Mouse (Mus musculus) embryonic facial prominence, embryonic 12.5 days (tissue): Measurements from ENCODE around the gene Tead3. TPM values are rescaled to one million over a fixed set of nuclear protein-coding genes. Genes with fewer than 3 reads are reported as not detected.

Source experiments
- ATAC-seq: fragments of 200-750 bp; cut with Nextera tagmentation; 2 replicates; pipeline ENCODE4 v1.8.0; 2017; ENCODE audit not compliant: insufficient number of reproducible peaks, insufficient read depth, low FRiP score, low TSS enrichment
- H3K27ac ChIP-seq: fragments of 300-500 bp; sonication (generic); 2 replicates; pipeline ENCODE4 v1.5.1; 2016; ENCODE audit warnings: mild to moderate bottlenecking
- H3K27me3 ChIP-seq: fragments of 300-500 bp; sonication (generic); 2 replicates; pipeline ENCODE4 v1.6.1; 2016; ENCODE audit warnings: mild to moderate bottlenecking, moderate library complexity
- H3K36me3 ChIP-seq: fragments of 300-500 bp; sonication (generic); 2 replicates; pipeline ENCODE4 v1.6.1; 2016; ENCODE audit warnings: mild to moderate bottlenecking
- H3K4me1 ChIP-seq: fragments of 300-500 bp; sonication (generic); 2 replicates; pipeline ENCODE4 v1.6.1; 2016
- H3K4me2 ChIP-seq: fragments of 300-500 bp; sonication (generic); replicated peaks from 2 replicates; pipeline ENCODE4 v1.6.1; 2016; ENCODE audit warnings: mild to moderate bottlenecking, moderate library complexity
- H3K4me3 ChIP-seq: fragments of 300-500 bp; sonication (generic); 2 replicates; pipeline ENCODE4 v1.5.1; 2016; ENCODE audit warnings: mild to moderate bottlenecking
- H3K9ac ChIP-seq: fragments of 300-500 bp; sonication (generic); 2 replicates; pipeline ENCODE4 v1.6.1; 2016; ENCODE audit warnings: mild to moderate bottlenecking, moderate library complexity
- H3K9me3 ChIP-seq: fragments of 300-500 bp; sonication (generic); 2 replicates; pipeline ENCODE4 v1.6.1; 2016; ENCODE audit warnings: mild to moderate bottlenecking, moderate library complexity
- WGBS: fragments of 180-500 bp; shearing (Covaris S2); methylation state at CpG from one replicate; pipeline ENCODE4 v1.1.7; 2016; 5-methylcytosine and 5-hydroxymethylcytosine counted together
- polyA plus RNA-seq: library from polyadenylated mRNA; unstranded; fragments of >200 nt; fragmentation: Nextera tagmentation; extraction: Ambion mirVana; gene quantifications from 2 replicates; pipeline ENCODE4 v1.2.1, GENCODE M21; 2016

Gene Tead3
- polyA plus RNA-seq, 1 experiment from 2014 or later = 17.9 TPM

GRCm38 (mm10) chr17:28355871-28356270 lies 5.3 kb upstream of the Tead3 start:
- Histone ChIP-seq H3K4me3 (no peak overlapping the region), H3K9me3 (no peaks in the 10 kb centered on the region), H3K27me3 (peaks cover 33% of the 10 kb centered on the region), H3K4me1 (peaks cover 10% of the 10 kb centered on the region), H3K36me3 (no peaks in the 10 kb centered on the region), H3K4me2 (no peak overlapping the region), H3K9ac (no peak overlapping the region), H3K27ac (no peak overlapping the region)
- 83% methylated on average over 12 of the region's 12 CpGs for WGBS
- no peak for ATAC-seq

DNA sequence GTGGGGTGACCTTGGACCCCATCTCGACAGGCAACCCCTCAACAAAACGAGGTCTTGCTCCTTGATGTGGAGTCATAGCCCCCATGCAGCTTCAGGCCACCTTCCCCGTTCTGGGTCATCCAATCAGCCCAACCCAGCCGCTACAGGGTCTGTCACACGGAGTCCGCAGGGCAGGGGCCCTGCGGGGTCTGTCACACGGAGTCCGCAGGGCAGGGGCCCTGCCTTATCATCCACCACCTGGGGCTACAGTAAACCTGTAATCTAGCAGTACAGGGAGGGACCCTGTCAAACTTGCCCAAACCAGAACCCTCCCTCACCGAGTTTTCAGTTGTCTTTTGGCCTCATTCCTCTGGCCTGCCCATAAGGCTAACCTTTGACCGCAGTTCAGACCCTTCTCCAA lies 1.4 kb upstream of the Tead3 start:
- 15% methylated on average over 11 of the region's 11 CpGs for WGBS

GRCm38 (mm10) chr17:28351353-28351890 lies 805 bp upstream of the Tead3 start:
- Histone ChIP-seq H3K36me3 (no peaks in the 10 kb centered on the region), H3K27ac (peak overlapping the region; percentile 100), H3K4me2 (peak overlapping the region; percentile 87), H3K9ac (peak overlapping the region; percentile 95), H3K4me1 (peaks cover 38% of the 10 kb centered on the region), H3K4me3 (peak overlapping the region; percentile 93), H3K27me3 (no peaks in the 10 kb centered on the region), H3K9me3 (no peaks in the 10 kb centered on the region)
- under 1% methylated on average over 29 of the region's 29 CpGs for WGBS
- ATAC-seq = peak; percentile 71; the same call in 1 of the 2 replicates

More for the DNA sequence above, 1.4 kb upstream of the Tead3 start:
- no peaks in the 10 kb centered on the region for H3K27me3 ChIP-seq
- H3K4me1 ChIP-seq = peaks cover 33% of the 10 kb centered on the region
- H3K4me2 ChIP-seq = peak overlapping the region; percentile 87
- H3K4me3 ChIP-seq = peak overlapping the region; percentile 93; the same call in 1 of the 2 replicates
- no peak for ATAC-seq
- no peaks in the 10 kb centered on the region for H3K9me3 ChIP-seq
- H3K36me3 ChIP-seq = no peaks in the 10 kb centered on the region
- peak overlapping the region; percentile 100 for H3K27ac ChIP-seq
- peak overlapping the region; percentile 95 for H3K9ac ChIP-seq

DNA sequence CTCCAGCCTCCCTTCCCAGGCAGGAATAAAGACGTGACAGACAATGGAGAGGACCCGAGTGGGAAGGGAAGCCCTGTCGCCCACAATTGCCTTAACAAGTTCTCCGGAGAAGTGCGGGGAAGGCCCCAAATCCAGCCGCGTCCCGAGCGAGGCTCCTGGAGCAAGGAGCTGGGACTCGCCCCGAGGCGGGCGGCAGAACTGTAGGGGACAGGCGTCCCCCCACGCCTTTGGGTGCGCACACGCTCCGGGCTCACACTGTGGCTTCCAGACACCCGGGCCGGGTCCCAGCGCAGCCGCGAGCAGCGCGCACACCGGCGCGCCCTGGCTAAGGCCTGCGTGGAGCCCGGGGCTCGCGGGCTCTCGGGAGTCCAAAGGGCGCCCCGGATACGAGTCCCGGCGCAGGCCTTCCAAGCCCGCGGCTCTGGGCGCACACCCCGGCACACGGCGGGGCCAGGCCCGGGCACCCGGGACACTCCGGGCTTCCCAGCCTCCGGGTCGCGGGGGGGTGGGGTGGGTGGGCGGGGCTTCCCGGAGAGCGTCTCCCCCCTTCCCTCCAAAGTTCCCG lies 634 bp downstream of the Tead3 start:
- H3K27me3 ChIP-seq = no peaks in the 10 kb centered on the region
- H3K9me3 ChIP-seq = no peaks in the 10 kb centered on the region
- H3K4me3 ChIP-seq = peak overlapping the region; percentile 93
- H3K27ac ChIP-seq = peak overlapping the region; percentile 100
- no peaks in the 10 kb centered on the region for H3K36me3 ChIP-seq
- peak overlapping the region; percentile 87 for H3K4me2 ChIP-seq
- peaks cover 52% of the 10 kb centered on the region for H3K4me1 ChIP-seq
- under 1% methylated on average over 47 of the region's 54 CpGs for WGBS
- peak overlapping the region; percentile 95 for H3K9ac ChIP-seq
- peak; percentile 5; the same call in 1 of the 2 replicates for ATAC-seq

- no peaks in the 10 kb centered on the region for H3K27me3 ChIP-seq
- ATAC-seq = no peak
- peak overlapping the region; percentile 100 for H3K27ac ChIP-seq
- peak overlapping the region; percentile 87 for H3K4me2 ChIP-seq
- H3K9ac ChIP-seq = peak overlapping the region; percentile 95
- no peaks in the 10 kb centered on the region for H3K9me3 ChIP-seq
- 8% methylated on average over 13 of the region's 13 CpGs for WGBS
- H3K36me3 ChIP-seq = no peaks in the 10 kb centered on the region
- H3K4me1 ChIP-seq = peaks cover 58% of the 10 kb centered on the region
- peak overlapping the region; percentile 93 for H3K4me3 ChIP-seq
Observed at GRCm38 (mm10) chr17:28349264-28349880, 1.2 kb downstream of the Tead3 start.

- H3K4me3 ChIP-seq = peak overlapping the region; percentile 93
Observed at GRCm38 (mm10) chr17:28348211-28348610, 2.4 kb downstream of the Tead3 start.

GRCm38 (mm10) chr17:28347327-28347726 lies 3.3 kb downstream of the Tead3 start:
- 78% methylated on average over 10 of the region's 10 CpGs for WGBS
- H3K36me3 ChIP-seq = no peaks in the 10 kb centered on the region
- H3K9ac ChIP-seq = 0 out of 2 replicates have a peak overlapping the region, but pooled peaks have one; percentile 95
- H3K4me1 ChIP-seq = peaks cover 71% of the 10 kb centered on the region
- peak overlapping the region; percentile 87; the same call in 1 of the 2 replicates for H3K4me2 ChIP-seq
- no peaks in the 10 kb centered on the region for H3K27me3 ChIP-seq
- no peak for ATAC-seq
- no peak overlapping the region for H3K4me3 ChIP-seq
- H3K9me3 ChIP-seq = no peaks in the 10 kb centered on the region
- peak overlapping the region; percentile 46; the same call in 1 of the 2 replicates for H3K27ac ChIP-seq

More at GRCm38 (mm10) chr17:28348211-28348610, 2.4 kb downstream of the Tead3 start:
- Histone ChIP-seq H3K9me3 (no peaks in the 10 kb centered on the region), H3K9ac (peak overlapping the region; percentile 95), H3K4me1 (peaks cover 69% of the 10 kb centered on the region), H3K36me3 (no peaks in the 10 kb centered on the region), H3K27ac (peak overlapping the region; percentile 41), H3K4me2 (peak overlapping the region; percentile 87), H3K27me3 (no peaks in the 10 kb centered on the region)
- WGBS = 41% methylated on average over 6 of the region's 6 CpGs
- no peak for ATAC-seq

DNA sequence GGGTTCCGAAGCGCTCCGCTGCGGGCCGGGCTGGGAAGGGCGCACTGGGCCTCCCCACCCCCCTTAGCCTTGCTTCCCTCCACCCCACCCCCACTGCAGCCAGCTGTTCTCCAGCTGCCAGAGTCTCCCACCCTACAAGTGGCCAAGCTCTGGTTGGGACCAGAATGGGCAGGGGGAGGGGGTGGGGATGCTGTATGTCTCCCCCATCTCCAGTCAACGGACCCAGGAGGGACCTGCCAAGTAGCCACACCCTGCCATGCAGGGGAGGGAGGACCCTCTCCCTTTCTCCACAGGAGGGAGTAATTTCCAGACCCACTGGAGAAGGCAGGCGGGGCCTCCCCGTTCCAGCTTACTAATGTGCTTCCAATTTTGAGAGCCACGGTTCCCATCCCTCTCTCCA lies 4.7 kb downstream of the Tead3 start:
- Histone ChIP-seq H3K4me3 (0 out of 2 replicates have a peak overlapping the region, but pooled peaks have one; percentile 13), H3K4me1 (peaks cover 76% of the 10 kb centered on the region), H3K27me3 (no peaks in the 10 kb centered on the region), H3K9me3 (no peaks in the 10 kb centered on the region), H3K27ac (peak overlapping the region; percentile 91), H3K4me2 (peak overlapping the region; percentile 50), H3K36me3 (peaks cover under 1% of the 10 kb centered on the region; the same call in 1 of the 2 replicates), H3K9ac (peak overlapping the region; percentile 49; the same call in 1 of the 2 replicates)
- 4% methylated on average over 10 of the region's 10 CpGs for WGBS
- ATAC-seq = peak; percentile 8; the same call in 1 of the 2 replicates

- Histone ChIP-seq H3K27me3 (no peaks in the 10 kb centered on the region), H3K27ac (peak overlapping the region; percentile 91), H3K36me3 (peaks cover 7% of the 10 kb centered on the region), H3K4me3 (0 out of 2 replicates have a peak overlapping the region, but pooled peaks have one; percentile 13), H3K9ac (peak overlapping the region; percentile 49), H3K4me1 (peaks cover 82% of the 10 kb centered on the region), H3K9me3 (no peaks in the 10 kb centered on the region), H3K4me2 (peak overlapping the region; percentile 50)
- no peak for ATAC-seq
- WGBS = 7% methylated on average over 8 of the region's 8 CpGs
Observed at GRCm38 (mm10) chr17:28345271-28345721, 5.3 kb downstream of the Tead3 start.

GRCm38 (mm10) chr17:28344670-28345069 lies 5.9 kb downstream of the Tead3 start:
- no peak for ATAC-seq
- H3K4me3 ChIP-seq = no peak overlapping the region
- 50% methylated on average over 3 of the region's 3 CpGs for WGBS

GRCm38 (mm10) chr17:28344050-28344607 lies 6.5 kb downstream of the Tead3 start:
- Histone ChIP-seq H3K27me3 (no peaks in the 10 kb centered on the region), H3K4me2 (0 out of 2 replicates have a peak overlapping the region, but pooled peaks have one; percentile 2), H3K36me3 (peaks cover 15% of the 10 kb centered on the region), H3K4me3 (no peak overlapping the region), H3K9ac (peak overlapping the region; percentile 15; the same call in 1 of the 2 replicates), H3K27ac (peak overlapping the region; percentile 32; the same call in 1 of the 2 replicates), H3K9me3 (no peaks in the 10 kb centered on the region), H3K4me1 (peaks cover 80% of the 10 kb centered on the region)
- no peak for ATAC-seq
- WGBS = 26% methylated on average over 4 of the region's 4 CpGs

More at GRCm38 (mm10) chr17:28344670-28345069, 5.9 kb downstream of the Tead3 start:
- H3K27ac ChIP-seq = peak overlapping the region; percentile 91
- 0 out of 2 replicates have a peak overlapping the region, but pooled peaks have one; percentile 15 for H3K9ac ChIP-seq
- H3K27me3 ChIP-seq = no peaks in the 10 kb centered on the region
- H3K9me3 ChIP-seq = no peaks in the 10 kb centered on the region
- peaks cover 13% of the 10 kb centered on the region for H3K36me3 ChIP-seq
- H3K4me1 ChIP-seq = peaks cover 82% of the 10 kb centered on the region
- peak overlapping the region; percentile 50 for H3K4me2 ChIP-seq
